Mouse (Mus musculus) testis, postnatal 14 days (tissue): Measurements from ENCODE around the gene Rps18.

Source experiments
- DNase-seq: peaks from one replicate; pipeline ENCODE4 v3.0.0; 2021; ENCODE audit warnings: low spot score

Gene Rps18

GRCm38 (mm10) chr17:33943454-33943853 lies 12.3 kb downstream of the Rps18 start:
- DNase-seq = no peak

DNA sequence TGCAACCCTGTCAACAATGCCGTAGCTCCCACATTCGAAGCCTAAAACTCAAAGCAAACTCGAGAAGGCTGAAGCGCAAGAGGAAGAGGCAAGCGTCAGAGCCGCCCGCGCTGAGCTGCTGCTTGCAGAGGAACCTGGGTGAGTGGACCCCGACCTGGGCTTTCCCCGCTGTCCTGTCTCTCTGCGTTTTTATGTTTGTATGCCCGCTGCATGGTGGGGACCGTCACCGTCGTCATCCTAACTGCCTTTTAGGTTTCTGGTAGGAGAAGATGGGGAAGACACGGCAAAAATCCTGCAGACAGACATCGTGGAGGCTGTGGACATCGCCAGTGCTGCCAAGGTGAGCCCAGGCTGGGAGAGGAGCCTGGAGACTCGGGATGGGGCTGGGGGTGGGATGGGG lies 14.4 kb downstream of the Rps18 start:
- DNase-seq = no peak

- no peak for DNase-seq
These were observed 14.8 kb downstream of the Rps18 start for GRCm38 (mm10) chr17:33940981-33941380.

GRCm38 (mm10) chr17:33940206-33940805 lies 15.5 kb downstream of the Rps18 start, which contains the start of the genes Pfdn6 and Wdr46:
Gene Pfdn6, minus strand, starts transcription at chr17:33940343.
Gene Wdr46, plus strand, starts transcription at chr17:33940660.
- DNase-seq = peak; percentile 88

DNA sequence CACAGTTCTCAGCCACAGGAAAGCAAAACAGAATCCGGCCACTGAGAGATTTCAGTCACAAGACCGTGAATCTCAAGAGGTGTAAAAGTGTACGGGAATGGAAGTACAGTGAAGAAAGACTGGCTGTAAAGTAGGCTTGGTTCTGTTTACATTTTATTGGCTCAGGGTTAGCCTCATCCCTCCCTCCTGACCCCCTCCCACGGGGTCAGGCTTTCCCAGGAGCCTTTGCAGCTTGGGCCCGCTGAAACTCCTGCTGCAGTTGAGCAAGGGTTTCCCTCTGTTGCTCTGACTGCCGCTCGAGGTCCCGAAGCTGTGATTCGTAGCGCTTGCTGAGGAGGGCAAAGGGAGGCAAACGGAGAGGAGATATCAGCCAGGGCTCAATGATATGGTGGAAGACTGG lies 17.0 kb downstream of the Rps18 start:
- DNase-seq = no peak

DNA sequence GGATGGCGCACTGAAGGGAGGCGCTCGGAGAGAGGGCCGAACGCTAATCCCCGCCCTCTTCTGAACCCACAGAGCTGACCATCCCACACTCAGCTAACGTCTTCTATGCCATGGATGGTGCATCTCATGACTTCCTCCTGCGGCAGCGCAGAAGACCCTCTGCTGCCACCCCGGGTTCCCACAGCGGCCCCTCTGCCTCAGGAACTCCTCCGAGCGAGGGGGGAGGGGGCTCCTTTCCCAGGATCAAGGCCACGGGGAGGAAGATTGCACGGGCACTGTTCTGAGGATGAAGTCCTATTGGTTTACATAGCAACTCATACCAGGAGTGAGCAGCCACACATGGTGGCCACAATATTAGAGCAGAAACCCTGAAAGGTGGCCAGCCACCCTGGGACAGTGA lies 18.8 kb downstream of the Rps18 start:
- DNase-seq = no peak

- DNase-seq = no peak
These were observed 20.3 kb downstream of the Rps18 start for GRCm38 (mm10) chr17:33935422-33936055.

DNA sequence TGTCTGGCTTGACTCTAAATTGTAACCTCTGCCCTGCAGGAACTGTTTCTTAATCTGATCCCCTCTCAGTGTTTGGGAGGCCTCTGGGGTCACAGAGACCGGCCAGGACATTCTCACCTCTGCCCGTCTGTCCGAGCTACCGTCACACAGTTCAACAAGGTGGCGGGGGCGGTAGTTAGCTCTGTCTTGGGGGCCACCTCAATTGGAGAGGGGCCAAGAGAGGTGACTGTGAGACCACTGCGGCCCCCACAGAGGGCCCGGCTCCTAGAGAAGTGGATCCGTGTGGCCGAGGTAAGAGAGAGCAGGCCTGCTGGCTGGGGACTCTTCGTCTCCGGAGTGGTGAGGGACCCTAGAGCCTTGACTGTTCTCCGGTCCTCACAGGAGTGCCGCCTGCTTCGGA lies 22.8 kb downstream of the Rps18 start:
- no peak for DNase-seq

GRCm38 (mm10) chr17:33932448-33932847 lies 23.4 kb downstream of the Rps18 start:
- no peak for DNase-seq

DNA sequence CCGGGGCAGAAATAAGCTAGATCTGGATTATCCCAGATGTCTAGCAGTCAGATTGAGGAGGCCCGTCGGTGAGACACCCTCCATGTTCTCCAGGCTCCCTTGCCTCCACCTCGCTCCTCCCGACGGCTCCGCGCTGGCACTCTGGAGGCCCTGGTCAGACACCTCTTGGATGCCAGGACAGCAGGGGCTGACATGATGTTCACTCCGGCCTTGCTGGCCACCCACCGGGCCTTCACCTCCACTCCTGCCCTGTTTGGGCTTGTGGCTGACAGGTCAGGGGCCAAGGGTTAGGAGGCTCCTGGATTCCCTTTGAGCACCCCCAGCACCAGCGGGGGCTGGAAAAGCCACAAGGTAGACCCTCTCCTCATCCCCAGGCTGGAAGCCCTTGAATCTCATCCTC lies 23.9 kb downstream of the Rps18 start:
- no peak for DNase-seq

DNA sequence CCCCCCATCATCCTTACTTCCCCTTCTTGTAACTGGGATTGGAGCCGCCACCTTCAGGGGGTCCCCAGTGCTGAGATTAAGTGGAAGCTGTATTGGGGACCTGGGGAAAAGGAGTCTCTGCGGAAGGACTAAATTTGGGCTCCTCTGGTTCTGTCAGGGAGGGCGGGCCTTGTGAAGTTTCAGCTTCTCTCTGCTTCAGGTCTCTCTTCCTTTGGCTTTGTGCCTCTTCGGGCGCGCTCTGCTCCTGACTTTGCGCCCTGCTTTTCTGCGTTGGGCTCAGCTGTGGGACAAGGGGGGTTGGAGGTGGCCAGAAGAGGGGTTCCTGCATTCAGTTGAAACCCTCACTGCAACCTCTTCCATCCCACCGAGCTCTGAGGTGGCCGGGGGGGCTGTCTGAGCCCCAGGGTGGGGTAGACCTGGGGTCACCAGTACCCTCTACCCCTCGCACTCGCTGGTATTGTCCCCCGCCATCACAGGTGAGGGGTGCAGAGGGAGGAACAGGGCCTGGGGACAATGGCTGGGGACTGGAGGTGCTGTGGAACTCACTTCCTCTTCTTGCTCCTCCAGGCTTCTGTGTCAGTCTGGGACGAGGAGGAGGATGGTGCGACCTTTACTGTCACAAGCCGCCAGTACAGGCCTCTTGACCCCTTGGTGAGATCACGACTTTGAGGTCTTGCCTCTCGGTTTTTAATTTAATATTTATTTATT lies 24.5 kb downstream of the Rps18 start:
- DNase-seq = no peak

GRCm38 (mm10) chr17:33930280-33931158 lies 25.3 kb downstream of the Rps18 start:
- no peak for DNase-seq

DNA sequence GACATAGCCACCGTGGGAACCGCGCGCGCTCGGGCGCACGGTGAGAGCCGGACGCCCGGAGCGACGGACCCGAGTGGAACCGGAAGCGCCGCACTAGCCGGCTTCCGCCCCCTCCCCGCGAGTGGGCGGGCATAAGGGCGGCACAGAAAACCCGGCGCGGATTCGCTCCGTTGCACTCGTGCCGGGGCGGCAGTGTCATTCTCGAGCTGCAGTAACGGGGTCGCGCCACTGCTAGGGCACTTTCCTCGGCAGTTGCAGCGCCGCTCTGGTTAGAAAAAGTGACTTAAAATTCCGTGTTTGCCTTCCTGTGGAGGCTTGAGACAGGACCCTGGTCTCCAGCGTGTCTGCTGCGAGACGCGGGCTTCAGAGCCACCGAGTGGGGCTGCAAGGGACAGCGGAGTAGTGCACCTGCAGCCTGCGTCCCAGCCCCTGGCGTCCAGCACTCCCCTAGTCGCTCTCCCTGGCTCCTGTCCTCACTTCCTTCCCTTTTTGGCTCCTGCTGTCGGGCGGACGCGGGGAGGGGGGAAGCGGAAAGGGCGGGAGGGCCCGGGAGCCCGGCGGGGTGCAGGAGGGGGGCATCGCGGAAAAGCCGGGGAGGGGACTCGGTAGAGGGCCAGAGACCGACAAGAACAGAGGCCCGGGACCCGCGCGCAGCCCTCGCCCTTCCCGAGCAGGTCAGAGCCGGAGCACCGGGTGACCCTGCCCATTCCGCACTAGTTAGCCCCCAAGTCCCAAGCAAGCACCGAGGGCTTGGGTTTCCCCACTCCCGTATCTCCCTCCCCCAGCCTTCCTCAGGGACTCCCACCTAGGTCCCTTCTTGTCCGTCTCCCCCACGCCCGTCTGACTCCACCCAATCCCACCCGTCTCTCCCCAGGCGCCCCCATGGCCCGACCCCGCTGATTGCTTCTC lies 26.2 kb downstream of the Rps18 start, which contains the start of gene Rgl2:
Gene Rgl2 (plus strand): TSS at position 173 of the 909 bp plus-strand sequence.
- peak; percentile 93 for DNase-seq

- no peak for DNase-seq
These were observed 27.4 kb downstream of the Rps18 start for GRCm38 (mm10) chr17:33928251-33928947.

DNA sequence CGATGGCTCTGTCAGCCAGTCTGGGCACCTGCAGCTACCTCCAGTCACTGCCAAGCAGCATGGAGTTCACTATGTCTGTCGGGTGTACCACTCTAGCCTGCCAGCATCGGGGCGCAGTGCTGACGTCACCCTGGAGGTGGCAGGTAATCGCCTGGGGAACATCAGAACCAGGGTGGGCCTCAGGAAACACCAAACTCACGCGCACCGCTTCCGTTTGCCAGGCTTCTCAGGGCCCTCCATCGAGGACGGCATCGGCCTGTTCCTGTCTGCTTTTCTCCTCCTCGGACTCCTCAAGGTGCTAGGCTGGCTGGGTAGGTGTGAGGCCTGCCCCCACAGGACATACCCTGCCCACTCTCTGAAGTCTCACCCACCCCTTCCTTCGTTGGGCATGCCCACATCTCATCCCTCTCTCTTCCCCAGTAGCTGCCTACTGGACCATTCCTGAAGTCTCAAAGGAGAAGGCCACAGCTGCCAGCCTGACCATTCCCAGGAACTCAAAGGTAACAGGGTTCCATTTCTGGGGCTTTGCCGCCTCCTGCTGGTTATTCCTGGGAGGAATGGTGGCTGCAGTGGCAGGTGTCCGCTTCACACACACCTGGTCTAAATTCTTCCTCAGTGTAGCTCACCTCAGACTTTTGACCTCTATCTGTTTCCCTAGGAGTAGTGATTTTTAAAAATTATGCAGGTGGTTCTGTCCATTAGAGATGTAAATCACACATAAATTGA lies 29.4 kb downstream of the Rps18 start:
- no peak for DNase-seq

GRCm38 (mm10) chr17:33925406-33926116 lies 30.2 kb downstream of the Rps18 start:
- no peak for DNase-seq

- DNase-seq = no peak
These were observed 31.1 kb downstream of the Rps18 start for GRCm38 (mm10) chr17:33924577-33925283.

- DNase-seq = no peak
These were observed 34.4 kb downstream of the Rps18 start for GRCm38 (mm10) chr17:33921361-33921760.
